Mouse (Mus musculus) limb, embryonic 12.5 days (tissue): ENCODE measurements at regions not wholly inside any gene's neighbourhood (a gene's known extent, or its start where the extent isn't known, plus 50 kb on each side); places are given as distances from the start of the nearest gene placed in this dataset.

Experiments
- ATAC-seq: fragments of 200-750 bp; cut with Nextera tagmentation; 2 replicates; pipeline ENCODE4 v1.8.0; 2017; ENCODE audit warnings: low read depth, moderate TSS enrichment; ENCODE audit not compliant: insufficient number of reproducible peaks, insufficient read depth, low FRiP score, low TSS enrichment
- H3K27ac ChIP-seq: fragments of 300-500 bp; sonication (generic); 2 replicates; pipeline ENCODE4 v1.5.1; 2016; ENCODE audit warnings: mild to moderate bottlenecking, moderate library complexity
- H3K27me3 ChIP-seq: fragments of 300-500 bp; sonication (generic); 2 replicates; pipeline ENCODE4 v1.6.1; 2016; ENCODE audit warnings: mild to moderate bottlenecking, moderate library complexity
- H3K36me3 ChIP-seq: fragments of 300-500 bp; sonication (generic); 2 replicates; pipeline ENCODE4 v1.6.1; 2016; ENCODE audit warnings: mild to moderate bottlenecking, moderate library complexity
- H3K4me1 ChIP-seq: fragments of 300-500 bp; sonication (generic); replicated peaks from 2 replicates; pipeline ENCODE4 v1.6.1; 2016
- H3K4me2 ChIP-seq: fragments of 300-500 bp; sonication (generic); 2 replicates; pipeline ENCODE4 v1.6.1; 2016; ENCODE audit warnings: mild to moderate bottlenecking, moderate library complexity
- H3K4me3 ChIP-seq: fragments of 300-500 bp; sonication (generic); replicated peaks from 2 replicates; pipeline ENCODE4 v1.5.1; 2016; ENCODE audit warnings: mild to moderate bottlenecking
- H3K9ac ChIP-seq: fragments of 300-500 bp; sonication (generic); replicated peaks from 2 replicates; pipeline ENCODE4 v1.6.1; 2016; ENCODE audit warnings: mild to moderate bottlenecking, moderate library complexity
- H3K9me3 ChIP-seq: fragments of 300-500 bp; sonication (generic); 2 replicates; pipeline ENCODE4 v1.6.1; 2016; ENCODE audit warnings: mild to moderate bottlenecking, moderate library complexity
- WGBS: fragments of 180-500 bp; shearing (Covaris S2); methylation state at CpG from one replicate; pipeline ENCODE4 v1.1.7; 2016; 5-methylcytosine and 5-hydroxymethylcytosine counted together

GRCm38 (mm10) chr6:31184554-31184953 is 214.0 kb upstream of the Mkln1 start:
- 0 out of 2 replicates have a peak, but pooled peaks cover 5% of the 10 kb centered on the region for H3K4me1 ChIP-seq
- H3K36me3 ChIP-seq: no peaks in the 10 kb centered on the region
- WGBS: 86% methylated on average over 7 of the region's 7 CpGs
- no peak overlapping the region for H3K4me3 ChIP-seq
- H3K9me3 ChIP-seq: no peaks in the 10 kb centered on the region
- H3K9ac ChIP-seq: no peak overlapping the region
- no peak for ATAC-seq
- no peak overlapping the region for H3K27ac ChIP-seq
- H3K4me2 ChIP-seq: no peak overlapping the region
- H3K27me3 ChIP-seq: no peaks in the 10 kb centered on the region

GRCm38 (mm10) chr6:31185151-31185550 is 213.4 kb upstream of the Mkln1 start:
- no peak for ATAC-seq
- no peaks in the 10 kb centered on the region for H3K36me3 ChIP-seq
- 92% methylated on average over 2 of the region's 2 CpGs for whole genome bisulfite sequencing

GRCm38 (mm10) chr6:31188066-31188465 is 210.5 kb upstream of the Mkln1 start:
- no peak overlapping the region for H3K4me3 ChIP-seq
- no peak for ATAC-seq
- H3K36me3 ChIP-seq: no peaks in the 10 kb centered on the region
- no peak overlapping the region for H3K4me2 ChIP-seq
- 0 out of 2 replicates have a peak, but pooled peaks cover 4% of the 10 kb centered on the region for H3K4me1 ChIP-seq
- no peaks in the 10 kb centered on the region for H3K9me3 ChIP-seq
- H3K27ac ChIP-seq: no peak overlapping the region
- 66% methylated on average over 1 of the region's 1 CpGs for WGBS
- no peak overlapping the region for H3K9ac ChIP-seq
- H3K27me3 ChIP-seq: no peaks in the 10 kb centered on the region

More at GRCm38 (mm10) chr6:31185151-31185550, 213.4 kb upstream of the Mkln1 start:
- no peak overlapping the region for H3K9ac ChIP-seq
- no peaks in the 10 kb centered on the region for H3K27me3 ChIP-seq
- H3K4me1 ChIP-seq: 0 out of 2 replicates have a peak, but pooled peaks cover 5% of the 10 kb centered on the region
- H3K4me2 ChIP-seq: no peak overlapping the region
- no peaks in the 10 kb centered on the region for H3K9me3 ChIP-seq
- H3K4me3 ChIP-seq: no peak overlapping the region
- H3K27ac ChIP-seq: no peak overlapping the region

- Histone ChIP-seq H3K4me1 (no peaks in the 10 kb centered on the region), H3K4me3 (no peak overlapping the region), H3K36me3 (no peaks in the 10 kb centered on the region), H3K27me3 (no peaks in the 10 kb centered on the region), H3K27ac (no peak overlapping the region), H3K4me2 (no peak overlapping the region), H3K9me3 (no peaks in the 10 kb centered on the region), H3K9ac (no peak overlapping the region)
- 59% methylated on average over 7 of the region's 7 CpGs for WGBS
- ATAC-seq: no peak
Observed at GRCm38 (mm10) chr6:31189060-31189459, 209.5 kb upstream of the Mkln1 start.

GRCm38 (mm10) chr6:31190070-31190469 is 208.5 kb upstream of the Mkln1 start:
- H3K27ac ChIP-seq: no peak overlapping the region
- no peak overlapping the region for H3K9ac ChIP-seq
- H3K36me3 ChIP-seq: no peaks in the 10 kb centered on the region
- WGBS: 77% methylated on average over 5 of the region's 5 CpGs
- H3K9me3 ChIP-seq: no peaks in the 10 kb centered on the region
- no peak for ATAC-seq
- no peak overlapping the region for H3K4me2 ChIP-seq
- H3K4me1 ChIP-seq: no peaks in the 10 kb centered on the region
- no peak overlapping the region for H3K4me3 ChIP-seq
- no peaks in the 10 kb centered on the region for H3K27me3 ChIP-seq

- H3K36me3 ChIP-seq: no peaks in the 10 kb centered on the region
- H3K9me3 ChIP-seq: no peaks in the 10 kb centered on the region
- no peaks in the 10 kb centered on the region for H3K27me3 ChIP-seq
- H3K4me2 ChIP-seq: no peak overlapping the region
- 55% methylated on average over 5 of the region's 5 CpGs for WGBS
- no peaks in the 10 kb centered on the region for H3K4me1 ChIP-seq
- 0 out of 2 replicates have a peak overlapping the region, but pooled peaks have one; percentile 25 for H3K27ac ChIP-seq
- no peak overlapping the region for H3K9ac ChIP-seq
- H3K4me3 ChIP-seq: no peak overlapping the region
- no peak for ATAC-seq
Observed at GRCm38 (mm10) chr6:31190628-31191373, 207.7 kb upstream of the Mkln1 start.

- Histone ChIP-seq H3K27ac (0 out of 2 replicates have a peak overlapping the region, but pooled peaks have one; percentile 25), H3K9ac (no peak overlapping the region), H3K27me3 (no peaks in the 10 kb centered on the region), H3K36me3 (no peaks in the 10 kb centered on the region), H3K4me2 (no peak overlapping the region), H3K9me3 (no peaks in the 10 kb centered on the region), H3K4me1 (no peaks in the 10 kb centered on the region), H3K4me3 (no peak overlapping the region)
- 91% methylated on average over 14 of the region's 14 CpGs for WGBS
- no peak for ATAC-seq
Observed at GRCm38 (mm10) chr6:31191577-31191976, 207.0 kb upstream of the Mkln1 start.

GRCm38 (mm10) chr6:31192197-31192596 is 206.3 kb upstream of the Mkln1 start:
- Histone ChIP-seq H3K9me3 (no peaks in the 10 kb centered on the region), H3K4me2 (no peak overlapping the region), H3K4me3 (no peak overlapping the region), H3K27ac (no peak overlapping the region), H3K9ac (no peak overlapping the region), H3K36me3 (no peaks in the 10 kb centered on the region), H3K4me1 (no peaks in the 10 kb centered on the region), H3K27me3 (no peaks in the 10 kb centered on the region)
- WGBS: 87% methylated on average over 4 of the region's 4 CpGs
- no peak for ATAC-seq

GRCm38 (mm10) chr6:31193202-31193601 is 205.3 kb upstream of the Mkln1 start:
- H3K4me1 ChIP-seq: no peaks in the 10 kb centered on the region
- ATAC-seq: no peak
- no peak overlapping the region for H3K4me2 ChIP-seq
- H3K36me3 ChIP-seq: no peaks in the 10 kb centered on the region
- WGBS: 84% methylated on average over 5 of the region's 5 CpGs
- H3K4me3 ChIP-seq: no peak overlapping the region
- H3K9me3 ChIP-seq: no peaks in the 10 kb centered on the region
- no peak overlapping the region for H3K27ac ChIP-seq
- H3K9ac ChIP-seq: no peak overlapping the region
- H3K27me3 ChIP-seq: no peaks in the 10 kb centered on the region

GRCm38 (mm10) chr6:31197631-31198338 is 200.8 kb upstream of the Mkln1 start:
- 58% methylated on average over 4 of the region's 4 CpGs for WGBS
- no peaks in the 10 kb centered on the region for H3K27me3 ChIP-seq
- no peak overlapping the region for H3K9ac ChIP-seq
- no peak overlapping the region for H3K4me3 ChIP-seq
- H3K9me3 ChIP-seq: no peaks in the 10 kb centered on the region
- no peak overlapping the region for H3K27ac ChIP-seq
- no peak for ATAC-seq
- no peak overlapping the region for H3K4me2 ChIP-seq
- H3K36me3 ChIP-seq: no peaks in the 10 kb centered on the region
- no peaks in the 10 kb centered on the region for H3K4me1 ChIP-seq

GRCm38 (mm10) chr6:31198340-31198739 is 200.2 kb upstream of the Mkln1 start:
- H3K9me3 ChIP-seq: no peaks in the 10 kb centered on the region
- no peak overlapping the region for H3K4me2 ChIP-seq
- no peak overlapping the region for H3K9ac ChIP-seq
- WGBS: 81% methylated on average over 8 of the region's 8 CpGs
- no peaks in the 10 kb centered on the region for H3K27me3 ChIP-seq
- H3K4me1 ChIP-seq: no peaks in the 10 kb centered on the region
- H3K27ac ChIP-seq: no peak overlapping the region
- no peak for ATAC-seq
- H3K4me3 ChIP-seq: no peak overlapping the region
- H3K36me3 ChIP-seq: no peaks in the 10 kb centered on the region
